Mouse (Mus musculus): Measurements from ENCODE around the gene Sema4g.

GRCm38 (mm10) chr19:44980787-44981186 lies 8.1 kb upstream of the Sema4g start:
- no peak for TF ChIP-seq MAFK (IDR thresholded peaks at IDR 0.05; ENCODE audit: insufficient read depth, low read depth, low read length)
- TF ChIP-seq ZC3H11A (IDR thresholded peaks at IDR 0.05; ENCODE audit: borderline replicate concordance, low read depth, low read length): no peak
- no peak for TF ChIP-seq ZNF384 (IDR thresholded peaks at IDR 0.05; ENCODE audit: low read depth, low read length)

All from ES-E14 (cell line).